In the genomic region with DNA sequence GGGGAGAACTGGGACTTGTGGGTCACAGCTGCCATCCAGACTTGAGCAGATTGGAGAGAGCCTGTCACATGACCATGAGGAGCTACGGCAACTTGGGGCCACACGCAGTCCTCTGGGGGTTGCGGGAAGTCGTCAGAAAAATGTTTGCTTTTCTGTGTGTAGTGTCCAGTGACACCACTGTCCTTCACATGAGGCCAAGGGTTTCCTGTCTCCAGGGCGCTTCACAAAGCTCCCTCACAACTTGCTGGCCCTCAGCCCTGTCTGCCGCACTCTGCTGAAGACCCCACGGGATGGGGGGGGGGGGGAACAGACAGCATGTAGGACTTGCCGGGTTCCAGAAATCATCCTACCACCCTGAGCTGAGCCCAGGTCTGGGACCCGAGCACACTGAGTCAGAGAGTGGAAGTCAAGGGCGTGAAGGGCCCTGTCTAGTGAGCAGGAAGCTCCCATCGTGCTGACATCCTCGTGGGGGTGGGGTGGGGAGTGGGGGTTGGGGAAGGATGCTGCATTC, we compare ENCODE assay signal across 9 mouse cellular contexts. TPM values are rescaled to one million over a fixed set of nuclear protein-coding genes. Genes with fewer than 3 reads are reported as not detected.
DNase-seq lines count a peak whose midpoint lies in the region; ATAC-seq and TF ChIP-seq lines count a peak whose summit lies in the region.
"Had no signal": no experiment of that assay in that cellular context is flagged by ENCODE, and none has a peak within 500 bp of the region (broad histone marks: within the 10 kb centered on the region; RNA-seq: fewer than 3 reads in every experiment).

No protein-coding gene starts in this region.

- H3K36me3 ChIP-seq in E14TG2a.4 (ENCODE audit: insufficient read depth, low read length): no peaks in the 10 kb centered on the region
- no peaks in the 10 kb centered on the region for H3K36me3 ChIP-seq in hindbrain, embryonic 10.5 days
- H3K36me3 ChIP-seq in lung, embryonic 16.5 days (ENCODE audit: control insufficient read depth, insufficient read depth, low read length): no peaks in the 10 kb centered on the region
- H3K36me3 ChIP-seq: G1E had no signal

- ATAC-seq in lung, embryonic 16.5 days (ENCODE audit: low read depth): peak; percentile 59
- no peak for ATAC-seq in cerebellum, adult (ENCODE audit: insufficient number of reproducible peaks, low FRiP score, low TSS enrichment)

- no peaks in the 10 kb centered on the region for H3K9me3 ChIP-seq in E14TG2a.4 (ENCODE audit: low read length)
- no peaks in the 10 kb centered on the region for H3K9me3 ChIP-seq in hindbrain, embryonic 10.5 days
- H3K9me3 ChIP-seq in lung, embryonic 16.5 days (ENCODE audit: control insufficient read depth, low read length): no peaks in the 10 kb centered on the region
- H3K9me3 ChIP-seq: G1E had no signal

- WGBS in hindbrain, embryonic 10.5 days: 3% methylated on average over 12 of the region's 12 CpGs
- WGBS in lung, embryonic 16.5 days: 5% methylated on average over 12 of the region's 12 CpGs

- peak overlapping the region; percentile 62 for H3K4me3 ChIP-seq in E14TG2a.4 (replicated peaks; ENCODE audit: low read length)
- H3K4me3 ChIP-seq in hindbrain, embryonic 10.5 days: peak overlapping the region; percentile 41
- H3K4me3 ChIP-seq in lung, embryonic 16.5 days (ENCODE audit: low read length): no peak overlapping the region

- H3K4me2 ChIP-seq in lung, embryonic 16.5 days (ENCODE audit: low read depth, low read length): peak overlapping the region; percentile 37

- peaks cover 55% of the 10 kb centered on the region for H3K4me1 ChIP-seq in E14TG2a.4 (replicated peaks; ENCODE audit: low read depth, low read length)
- H3K4me1 ChIP-seq in hindbrain, embryonic 10.5 days (replicated peaks): peaks cover 89% of the 10 kb centered on the region
- peaks cover 37% of the 10 kb centered on the region for H3K4me1 ChIP-seq in lung, embryonic 16.5 days (replicated peaks; ENCODE audit: control insufficient read depth, insufficient read depth, low read length)

- peak overlapping the region; percentile 57 for H3K9ac ChIP-seq in lung, embryonic 16.5 days (ENCODE audit: low read length)

- H3K27ac ChIP-seq in hindbrain, embryonic 10.5 days: peak overlapping the region; percentile 98
- H3K27ac ChIP-seq in lung, embryonic 16.5 days (ENCODE audit: low read length): peak overlapping the region; percentile 89

- peak; percentile 96 for DNase-seq in heart, adult 11 months
- no peak for DNase-seq in heart, adult 18-20 months
- DNase-seq in hindbrain, embryonic 10.5 days (ENCODE audit: low spot score): no peak
- no peak for DNase-seq in frontal cortex, postnatal 10 days (ENCODE audit: low spot score in 2 of 2)
- DNase-seq in gastrocnemius, adult 8-10 months (ENCODE audit: low spot score in 2 of 2): no peak

- TF ChIP-seq CTCF in E14TG2a.4 (conservative IDR thresholded peaks at IDR 0.05; ENCODE audit: low read length): no peak

- peaks cover 14% of the 10 kb centered on the region for H3K27me3 ChIP-seq in E14TG2a.4 (ENCODE audit: insufficient read depth, low read length)
- no peaks in the 10 kb centered on the region for H3K27me3 ChIP-seq in hindbrain, embryonic 10.5 days (ENCODE audit: insufficient read depth, poor library complexity, severe bottlenecking)
- no peaks in the 10 kb centered on the region for H3K27me3 ChIP-seq in lung, embryonic 16.5 days (ENCODE audit: control insufficient read depth, insufficient read depth, low read depth, low read length)

RNA-seq across cellular contexts. Expression of a gene that starts 16.4 kb away (rescaled TPM):
- total RNA-seq in heart, adult 18-20 months (2021): 1 to 10 TPM; 5.8 to 6.5 TPM
- 15.1 and 16.2 TPM in 2 replicates for polyA plus RNA-seq in hindbrain, embryonic 10.5 days (2016; fragmentation: Nextera tagmentation; extraction: Ambion mirVana)
- polyA plus RNA-seq in lung, embryonic 16.5 days (2015; fragmentation: Nextera tagmentation; extraction: Ambion mirVana): 7.0 and 7.2 TPM in 2 replicates
- 1 to 10 TPM; 2.1 to 2.7 (median 2.5) TPM for total RNA-seq in gastrocnemius, adult 8-10 months (2022)

RNA-seq across cellular contexts. Expression of a gene that starts 18.7 kb away (rescaled TPM):
- total RNA-seq in heart, adult 18-20 months (2021): 10 to 100 TPM; 19.7 to 26.3 TPM
- polyA plus RNA-seq in hindbrain, embryonic 10.5 days (2016; fragmentation: Nextera tagmentation; extraction: Ambion mirVana): 53.5 and 53.6 TPM in 2 replicates
- polyA plus RNA-seq in lung, embryonic 16.5 days (2015; fragmentation: Nextera tagmentation; extraction: Ambion mirVana): 50.2 and 50.7 TPM in 2 replicates
- 10 to 100 TPM; 11.4 to 19.6 (median 16.3) TPM for total RNA-seq in gastrocnemius, adult 8-10 months (2022)

RNA-seq across cellular contexts. Expression of a gene that starts 18.7 kb away (rescaled TPM):
- total RNA-seq in heart, adult 18-20 months (2021): 10 to 100 TPM; 33.9 to 36.8 TPM
- 55.3 and 59.2 TPM in 2 replicates for polyA plus RNA-seq in hindbrain, embryonic 10.5 days (2016; fragmentation: Nextera tagmentation; extraction: Ambion mirVana)
- polyA plus RNA-seq in lung, embryonic 16.5 days (2015; fragmentation: Nextera tagmentation; extraction: Ambion mirVana): 45.7 and 47.0 TPM in 2 replicates
- total RNA-seq in gastrocnemius, adult 8-10 months (2022): 10 to 100 TPM; 36.2 to 40.8 (median 38.9) TPM

RNA-seq across cellular contexts. Expression of a gene that starts 22.2 kb away (rescaled TPM):
- total RNA-seq in heart, adult 18-20 months (2021): 10 to 100 TPM; 67.8 to 74.5 TPM
- 2,059 and 2,773 TPM in 2 replicates for polyA plus RNA-seq in hindbrain, embryonic 10.5 days (2016; fragmentation: Nextera tagmentation; extraction: Ambion mirVana)
- polyA plus RNA-seq in lung, embryonic 16.5 days (2015; fragmentation: Nextera tagmentation; extraction: Ambion mirVana): 210 and 218 TPM in 2 replicates
- total RNA-seq in gastrocnemius, adult 8-10 months (2022): 1 to 10 TPM; 2.8 to 8.5 (median 5.7) TPM
- polyA plus RNA-seq: G1E had no signal
